21 mouse cellular contexts compared by ENCODE assay signal in genomic region chr11:77141938-77142337, GRCm38 (mm10). TPM values are rescaled to one million over a fixed set of nuclear protein-coding genes. Genes with fewer than 3 reads are reported as not detected.
DNase-seq lines count a peak whose midpoint lies in the region; ATAC-seq and TF ChIP-seq lines count a peak whose summit lies in the region.
"Had no signal": no experiment of that assay in that cellular context is flagged by ENCODE, and none has a peak within 500 bp of the region (broad histone marks: within the 10 kb centered on the region; RNA-seq: fewer than 3 reads in every experiment).

No protein-coding gene starts in this region.

- no peaks in the 10 kb centered on the region for H3K36me3 ChIP-seq in liver, embryonic 12.5 days
- peaks cover 0 to 48% of the 10 kb centered on the region in 2 experiments; a peak in 2 of 4 replicates for H3K36me3 ChIP-seq in MEL (ENCODE audit: control insufficient read depth in 1 of 2, insufficient read depth in 2 of 2, low read length in 2 of 2)
- H3K36me3 ChIP-seq in kidney, adult 2 months (ENCODE audit: control insufficient read depth, insufficient read depth, low read length): no peaks in the 10 kb centered on the region
- H3K36me3 ChIP-seq: embryonic facial prominence, embryonic 13.5 days; heart, embryonic 15.5 days; hindbrain, embryonic 15.5 days had no signal

- no peaks in the 10 kb centered on the region for H3K9me3 ChIP-seq in liver, embryonic 12.5 days (replicated peaks)
- no peaks in the 10 kb centered on the region for H3K9me3 ChIP-seq in MEL (replicated peaks; ENCODE audit: insufficient read depth, low read length)
- H3K9me3 ChIP-seq: embryonic facial prominence, embryonic 13.5 days; forebrain, embryonic 13.5 days; heart, embryonic 15.5 days; hindbrain, embryonic 15.5 days had no signal

- WGBS in liver, embryonic 12.5 days (ENCODE audit: insufficient replicate concordance): 28% methylated on average over 6 of the region's 6 CpGs
- 75% methylated on average over 6 of the region's 6 CpGs for WGBS in kidney, adult 2 months

- no peaks in the 10 kb centered on the region for H3K79me2 ChIP-seq in MEL (ENCODE audit: control insufficient read depth, insufficient read depth, low read length, poor library complexity)

- peak; percentile 89 to 91 for TF ChIP-seq EP300 in MEL (IDR thresholded peaks at IDR 0.05; ENCODE audit: low read depth in 1 of 2, low read length in 2 of 2)

- DNase-seq in liver (peak; percentile 38), MEL (ENCODE audit: low read depth, low spot score) (peak; percentile 97)
- no peak for DNase-seq in kidney, adult 2 months
- no peak for DNase-seq in T-cell, adult 2 months (ENCODE audit: low spot score)
- DNase-seq: adrenal gland, postnatal 10 days; cerebellum, adult 11-12 months; cerebellum, adult 9-10 months; cerebellum, postnatal 25 days; gastrocnemius, adult 2 months; gastrocnemius, postnatal 36 days; heart, adult 2 months; heart, postnatal 14 days had no signal

- no peaks in the 10 kb centered on the region for H3K27me3 ChIP-seq in liver, embryonic 12.5 days (replicated peaks)
- no peaks in the 10 kb centered on the region for H3K27me3 ChIP-seq in MEL (ENCODE audit: control insufficient read depth in 1 of 2, insufficient read depth in 2 of 2, low read length in 2 of 2)
- H3K27me3 ChIP-seq in kidney, adult 2 months (replicated peaks; ENCODE audit: control insufficient read depth, insufficient read depth, low read length): no peaks in the 10 kb centered on the region
- H3K27me3 ChIP-seq: CH12.LX; embryonic facial prominence, embryonic 13.5 days; forebrain, embryonic 13.5 days; heart, embryonic 15.5 days; hindbrain, embryonic 15.5 days had no signal

- TF ChIP-seq POLR2A in MEL (IDR thresholded peaks at IDR 0.05; ENCODE audit: control insufficient read depth in 1 of 2, insufficient read depth in 1 of 2, low read depth in 1 of 2, low read length in 2 of 2, poor library complexity in 1 of 2): 0 out of 4 replicates have a peak, but pooled peaks of 1 of the 2 experiments have one; percentile 33
- no peak for TF ChIP-seq POLR2A in kidney, adult 2 months (IDR thresholded peaks at IDR 0.05; ENCODE audit: low read depth, low read length)

- no peak overlapping the region for H3K9ac ChIP-seq in liver, embryonic 12.5 days
- peak overlapping the region; percentile 46 for H3K9ac ChIP-seq in MEL (ENCODE audit: control insufficient read depth, low read depth, low read length, poor library complexity, severe bottlenecking)
- H3K9ac ChIP-seq: embryonic facial prominence, embryonic 13.5 days; forebrain, embryonic 13.5 days; heart, embryonic 15.5 days; hindbrain, embryonic 15.5 days had no signal

- no peak overlapping the region for H3K27ac ChIP-seq in liver, embryonic 12.5 days
- peak overlapping the region; percentile 80 for H3K27ac ChIP-seq in MEL (ENCODE audit: control insufficient read depth, low read depth, low read length)
- no peak overlapping the region for H3K27ac ChIP-seq in kidney, adult 2 months (ENCODE audit: insufficient read depth, low read depth, low read length)
- H3K27ac ChIP-seq: embryonic facial prominence, embryonic 13.5 days; forebrain, embryonic 13.5 days; gastrocnemius, adult 2 months; heart, adult 2 months; heart, embryonic 15.5 days; hindbrain, embryonic 15.5 days had no signal

- H3K4me1 ChIP-seq in liver, embryonic 12.5 days: peaks cover 10% of the 10 kb centered on the region; the same call in 1 of the 2 replicates
- peaks cover 26 to 39% of the 10 kb centered on the region in 2 experiments for H3K4me1 ChIP-seq in MEL (ENCODE audit: control insufficient read depth in 1 of 2, insufficient read depth in 2 of 2, low read length in 2 of 2)
- no peaks in the 10 kb centered on the region for H3K4me1 ChIP-seq in kidney, adult 2 months (ENCODE audit: control insufficient read depth, insufficient read depth, low read length)
- H3K4me1 ChIP-seq: embryonic facial prominence, embryonic 13.5 days; forebrain, embryonic 13.5 days; heart, embryonic 15.5 days; hindbrain, embryonic 15.5 days had no signal

- no peak; the same call in 1 of the 2 replicates for TF ChIP-seq RAD21 in MEL (IDR thresholded peaks at IDR 0.05; ENCODE audit: low read depth, low read length)

- no peak overlapping the region for H3K4me2 ChIP-seq in liver, embryonic 12.5 days
- H3K4me2 ChIP-seq: embryonic facial prominence, embryonic 13.5 days; forebrain, embryonic 13.5 days; heart, embryonic 11.5 days; heart, embryonic 15.5 days; hindbrain, embryonic 15.5 days had no signal

- no peak for TF ChIP-seq CTCF in MEL (IDR thresholded peaks at IDR 0.05 in 2 of 3, conservative IDR thresholded peaks at IDR 0.05 in 1 of 3; ENCODE audit: control insufficient read depth in 1 of 3, insufficient read depth in 1 of 3, low read depth in 2 of 3, low read length in 3 of 3, poor library complexity in 1 of 3, severe bottlenecking in 1 of 3)
- TF ChIP-seq CTCF in kidney, adult 2 months (conservative IDR thresholded peaks at IDR 0.05; ENCODE audit: insufficient read depth, insufficient read length, low read depth, low read length): no peak

- no peak overlapping the region for H3K4me3 ChIP-seq in liver, embryonic 12.5 days
- H3K4me3 ChIP-seq in MEL (ENCODE audit: control insufficient read depth in 1 of 2, insufficient read depth in 1 of 2, low read depth in 2 of 2, low read length in 2 of 2): no peak overlapping the region
- no peak overlapping the region for H3K4me3 ChIP-seq in kidney, adult 2 months (ENCODE audit: insufficient read depth, low read depth, low read length)
- H3K4me3 ChIP-seq: embryonic facial prominence, embryonic 13.5 days; forebrain, embryonic 13.5 days; gastrocnemius, adult 2 months; heart, adult 2 months; heart, embryonic 15.5 days; hindbrain, embryonic 15.5 days had no signal

- ATAC-seq in liver, embryonic 12.5 days: no peak
- ATAC-seq in granulocyte monocyte progenitor cell, adult 5-6 weeks (replicated peaks; ENCODE audit: poor library complexity, severe bottlenecking): peak; percentile 79
- ATAC-seq in megakaryocyte progenitor cell, adult 5-6 weeks (replicated peaks; ENCODE audit: poor library complexity): peak; percentile 90
- ATAC-seq: forebrain, embryonic 13.5 days had no signal

TF ChIP-seq in MEL, 35 proteins besides CTCF, POLR2A, EP300 and RAD21 (continues in another document):
- TF ChIP-seq TBP (IDR thresholded peaks at IDR 0.05; ENCODE audit: low read depth, low read length) (peak; percentile 56), MAZ (IDR thresholded peaks at IDR 0.05; ENCODE audit: low read depth, low read length) (no peak), GATA1 (IDR thresholded peaks at IDR 0.05; ENCODE audit: low read depth, low read length) (peak; percentile 80), ZMIZ1 (IDR thresholded peaks at IDR 0.05; ENCODE audit: low read depth, low read length) (no peak), NELFE (IDR thresholded peaks at IDR 0.05; ENCODE audit: low read depth, low read length) (no peak), ZNF384 (IDR thresholded peaks at IDR 0.05; ENCODE audit: low read depth, low read length) (no peak), TCF12 (IDR thresholded peaks at IDR 0.05; ENCODE audit: low read depth, low read length) (peak; percentile 89), RCOR1 (IDR thresholded peaks at IDR 0.05; ENCODE audit: low read depth, low read length) (peak; percentile 65), POLR2AphosphoS5 (IDR thresholded peaks at IDR 0.05; ENCODE audit: borderline replicate concordance, low read depth, low read length) (no peak), JUND (IDR thresholded peaks at IDR 0.05; ENCODE audit: low read depth, low read length) (no peak), POLR2AphosphoS2 (IDR thresholded peaks at IDR 0.05; ENCODE audit: low read length) (no peak), ETS1 (IDR thresholded peaks at IDR 0.05; ENCODE audit: low read depth, low read length) (peak; percentile 69), USF2 (IDR thresholded peaks at IDR 0.05; ENCODE audit: borderline replicate concordance in 1 of 2, insufficient read depth in 1 of 2, low read depth in 1 of 2, low read length in 2 of 2) (peak in 1 of 2 experiments; percentile 29; a peak in 1 of 4 replicates), TAL1 (IDR thresholded peaks at IDR 0.05; ENCODE audit: low read length) (peak; percentile 87), GABPA (IDR thresholded peaks at IDR 0.05; ENCODE audit: low read depth, low read length) (no peak), KAT2A (conservative IDR thresholded peaks at IDR 0.05; ENCODE audit: low read depth, low read length) (no peak), BHLHE40 (IDR thresholded peaks at IDR 0.05; ENCODE audit: borderline replicate concordance, low read depth, low read length) (no peak), SMC3 (IDR thresholded peaks at IDR 0.05; ENCODE audit: low read depth, low read length) (no peak), MAFK (IDR thresholded peaks at IDR 0.05; ENCODE audit: borderline replicate concordance, low read depth, low read length) (peak; percentile 83; the same call in 1 of the 2 replicates), ZKSCAN1 (IDR thresholded peaks at IDR 0.05; ENCODE audit: low read depth, low read length) (no peak), MYC (IDR thresholded peaks at IDR 0.05; ENCODE audit: low read depth, low read length) (peak; percentile 99), USF1 (IDR thresholded peaks at IDR 0.05; ENCODE audit: low read depth, low read length) (peak; percentile 91), SIN3A (IDR thresholded peaks at IDR 0.05; ENCODE audit: low read length) (peak; percentile 81), E2F4 (IDR thresholded peaks at IDR 0.05; ENCODE audit: borderline replicate concordance, low read depth, low read length) (no peak), MXI1 (IDR thresholded peaks at IDR 0.05; ENCODE audit: low read depth, low read length) (peak; percentile 97), UBTF (IDR thresholded peaks at IDR 0.05; ENCODE audit: borderline replicate concordance, insufficient read depth, low read depth, low read length) (no peak), MEF2A (IDR thresholded peaks at IDR 0.05; ENCODE audit: extremely low read depth, insufficient replicate concordance, low read depth, low read length, poor library complexity, severe bottlenecking) (no peak), CHD2 (IDR thresholded peaks at IDR 0.05; ENCODE audit: low read length) (no peak)

RNA-seq across cellular contexts. Expression of gene Efcab5, which starts 46.8 kb away (rescaled TPM):
- 0.11 and 0.17 TPM in 2 replicates for polyA plus RNA-seq in liver, embryonic 12.5 days (2016; fragmentation: Nextera tagmentation; extraction: Ambion mirVana)
- 0.23 and 0.27 TPM in 2 replicates for total RNA-seq in MEL (2012; rRNA removed)
- polyA plus RNA-seq in MEL (2012; ENCODE audit: insufficient read depth in 1 of 2, insufficient read length in 2 of 2, low read depth in 1 of 2, low replicate concordance in 2 of 2, missing spikeins in 1 of 2): under 1 TPM in 1 of 2 experiments, not detected in 1; 0.29 TPM
- total RNA-seq in granulocyte monocyte progenitor cell, adult 5-6 weeks (2014; fragmentation: Nextera tagmentation): 0.77 TPM in 1 of 2 replicates, not detected in the other
- 0.47 and 0.57 TPM in 2 replicates for total RNA-seq in granulocyte monocyte progenitor cell, adult 5-6 weeks (2017)
- 0.54 and 1.3 TPM in 2 replicates for total RNA-seq in megakaryocyte progenitor cell, adult 5-6 weeks (2015)
- 0.46 and 1.8 TPM in 2 replicates for total RNA-seq in megakaryocyte progenitor cell, adult 5-6 weeks (2017)
- polyA plus RNA-seq in kidney, adult 2 months (2012; rRNA removed): 0.17 and 0.42 TPM in 2 replicates

Comparison
In these comparisons a context has a peak if more than half of its experiments do, and no peak if none do; other contexts are left out.
1. DNase-seq: peak in liver (single experiment) and MEL (single experiment); none in kidney, adult 2 months (single experiment) and T-cell, adult 2 months (single experiment).